Mouse (Mus musculus): Measurements from ENCODE around the gene Lrch1. TPM values are rescaled to one million over a fixed set of nuclear protein-coding genes. Genes with fewer than 3 reads are reported as not detected.

The Lrch1 gene
- polyA plus RNA-seq, 1 experiment, result 9.9 TPM

- H3K4me3 ChIP-seq, result no peak overlapping the region
- H3K4me2 ChIP-seq (ENCODE audit: low read depth), result no peak overlapping the region
- H3K79me2 ChIP-seq (ENCODE audit: control insufficient read depth, insufficient read depth), result no peaks in the 10 kb centered on the region
- no peak for TF ChIP-seq REST (IDR thresholded peaks at IDR 0.05; ENCODE audit: insufficient read depth, insufficient read length)
- TF ChIP-seq USF1 (IDR thresholded peaks at IDR 0.05; ENCODE audit: low read depth), result no peak
- no peak for TF ChIP-seq MYOD1 (IDR thresholded peaks at IDR 0.05; ENCODE audit: control insufficient read depth in 1 of 3, insufficient read length in 2 of 3, low read depth in 2 of 3)
- TF ChIP-seq MYOG (IDR thresholded peaks at IDR 0.05; ENCODE audit: control insufficient read depth in 1 of 3, insufficient read depth in 1 of 3, insufficient read length in 2 of 3, low read depth in 2 of 3), result no peak
- no peak for TF ChIP-seq MAX (IDR thresholded peaks at IDR 0.05; ENCODE audit: low read depth)
- TF ChIP-seq POLR2A (IDR thresholded peaks at IDR 0.05; ENCODE audit: insufficient read length, low read depth), result no peak
- no peak for TF ChIP-seq TCF12 (IDR thresholded peaks at IDR 0.05; ENCODE audit: insufficient read depth, poor library complexity, severe bottlenecking)
- TF ChIP-seq SRF (IDR thresholded peaks at IDR 0.05; ENCODE audit: control insufficient read depth, insufficient read length, low read depth), result no peak
- TF ChIP-seq CEBPB (IDR thresholded peaks at IDR 0.05; ENCODE audit: insufficient read depth, poor library complexity, severe bottlenecking), result no peak
- TF ChIP-seq POLR2AphosphoS2 (IDR thresholded peaks at IDR 0.05; ENCODE audit: insufficient read length, low read depth), result no peak
- TF ChIP-seq TCF3 (IDR thresholded peaks at IDR 0.05; ENCODE audit: insufficient read length, low read depth), result no peak
- H3ac ChIP-seq (ENCODE audit: control insufficient read depth, insufficient read length), result no peak overlapping the region
- peaks cover 6% of the 10 kb centered on the region for H3K27me3 ChIP-seq (ENCODE audit: control insufficient read depth, insufficient read depth, insufficient read length)
- no peaks in the 10 kb centered on the region for H3K36me3 ChIP-seq (ENCODE audit: control insufficient read depth, insufficient read depth)
These were observed 224.1 kb downstream of the Lrch1 start for GRCm38 (mm10) chr14:74723541-74723940.

GRCm38 (mm10) chr14:74709054-74709453 is 238.6 kb downstream of the Lrch1 start:
- H3K4me2 ChIP-seq (ENCODE audit: low read depth), result no peak overlapping the region
- H3K36me3 ChIP-seq (ENCODE audit: control insufficient read depth, insufficient read depth), result no peaks in the 10 kb centered on the region
- no peak overlapping the region for H3K4me3 ChIP-seq
- TF ChIP-seq CEBPB (IDR thresholded peaks at IDR 0.05; ENCODE audit: insufficient read depth, poor library complexity, severe bottlenecking) (no peak), TCF12 (IDR thresholded peaks at IDR 0.05; ENCODE audit: insufficient read depth, poor library complexity, severe bottlenecking) (no peak), REST (IDR thresholded peaks at IDR 0.05; ENCODE audit: insufficient read depth, insufficient read length) (no peak), TCF3 (IDR thresholded peaks at IDR 0.05; ENCODE audit: insufficient read length, low read depth) (no peak), USF1 (IDR thresholded peaks at IDR 0.05; ENCODE audit: low read depth) (no peak), MAX (IDR thresholded peaks at IDR 0.05; ENCODE audit: low read depth) (no peak), POLR2AphosphoS2 (IDR thresholded peaks at IDR 0.05; ENCODE audit: insufficient read length, low read depth) (no peak), POLR2A (IDR thresholded peaks at IDR 0.05; ENCODE audit: insufficient read length, low read depth) (no peak), E2F4 (IDR thresholded peaks at IDR 0.05; ENCODE audit: insufficient read depth) (no peak), SRF (IDR thresholded peaks at IDR 0.05; ENCODE audit: control insufficient read depth, insufficient read length, low read depth) (no peak), MYOG (IDR thresholded peaks at IDR 0.05; ENCODE audit: control insufficient read depth in 1 of 3, insufficient read depth in 1 of 3, insufficient read length in 2 of 3, low read depth in 2 of 3) (no peak), MYOD1 (IDR thresholded peaks at IDR 0.05; ENCODE audit: control insufficient read depth in 1 of 3, insufficient read length in 2 of 3, low read depth in 2 of 3) (no peak)
- H3K79me2 ChIP-seq (ENCODE audit: control insufficient read depth, insufficient read depth), result no peaks in the 10 kb centered on the region
- no peak overlapping the region for H3ac ChIP-seq (ENCODE audit: control insufficient read depth, insufficient read length)
- H3K27me3 ChIP-seq (ENCODE audit: control insufficient read depth, insufficient read depth, insufficient read length), result no peaks in the 10 kb centered on the region

Other genes starting within 250 kb of the Lrch1 start
- 320 TPM for gene Esd, start 215.6 kb downstream of the Lrch1 start, polyA plus RNA-seq (2012; fragmentation: generic; extraction: Trizol)
- 0.64 TPM for gene Rubcnl, start 68.2 kb upstream of the Lrch1 start, polyA plus RNA-seq (2012; fragmentation: generic; extraction: Trizol)
- not detected for gene Lrrc63, start 183.0 kb upstream of the Lrch1 start, polyA plus RNA-seq (2012; fragmentation: generic; extraction: Trizol)
- not detected for gene Lcp1, start 183.2 kb upstream of the Lrch1 start, polyA plus RNA-seq (2012; fragmentation: generic; extraction: Trizol)